Mouse (Mus musculus) layer of hippocampus, postnatal 14 days (tissue): Measurements from ENCODE around the gene Zhx3. TPM values are rescaled to one million over a fixed set of nuclear protein-coding genes. Genes with fewer than 3 reads are reported as not detected.

Source experiments
- DNase-seq, 2 experiments: peaks; one replicate each; pipeline ENCODE4 v3.0.0; 2021 to 2022; ENCODE audit warnings: low spot score in 2 of 2, mixed read lengths in 1 of 2
- total RNA-seq, 2 experiments: library from RNA; stranded (reverse); gene quantifications; 2 replicates each; pipeline ENCODE4 v1.2.3; 2021

Gene Zhx3
- total RNA-seq, 2 experiments from 2014 or later: 114 to 125 TPM

DNA sequence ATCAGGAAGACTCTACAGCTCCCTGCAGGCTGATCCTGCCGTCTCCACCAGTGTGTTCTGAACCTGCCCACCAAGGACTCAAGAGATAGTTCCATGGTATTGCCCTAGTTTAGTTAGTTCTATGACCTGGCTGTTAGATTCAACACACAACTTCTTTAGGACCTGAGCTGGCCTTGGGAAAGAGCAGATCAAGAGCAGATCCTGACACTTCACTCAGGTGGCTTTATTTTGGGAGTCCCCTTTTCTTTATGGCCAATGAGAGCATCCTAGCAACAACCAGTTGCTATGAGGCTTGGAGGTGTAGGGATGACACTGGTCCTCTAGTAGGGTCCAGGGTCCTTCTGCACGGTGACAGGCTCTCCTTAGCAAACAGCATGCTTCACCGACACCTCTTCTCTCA is 107.7 kb downstream of the Zhx3 start:
- no peak for DNase-seq

DNA sequence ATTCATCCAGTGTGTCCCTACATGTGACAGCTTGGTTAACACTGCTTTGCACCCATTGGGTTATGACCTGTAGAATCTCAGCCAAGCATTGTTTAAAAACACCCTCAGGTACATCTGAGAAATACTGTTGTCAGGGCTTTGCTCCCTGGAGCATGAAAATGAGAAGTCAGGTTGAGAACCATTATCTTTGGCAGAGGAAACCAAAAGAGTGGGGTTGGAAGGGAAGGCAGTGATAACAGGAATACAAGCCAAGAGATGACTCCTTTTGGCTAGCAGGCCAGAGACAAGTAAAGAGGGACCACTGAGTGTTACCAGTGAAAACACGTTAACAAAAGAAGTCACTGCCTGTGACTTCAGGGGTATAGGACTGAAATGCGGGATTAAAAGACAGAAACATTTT is 108.4 kb downstream of the Zhx3 start:
- DNase-seq: no peak

DNA sequence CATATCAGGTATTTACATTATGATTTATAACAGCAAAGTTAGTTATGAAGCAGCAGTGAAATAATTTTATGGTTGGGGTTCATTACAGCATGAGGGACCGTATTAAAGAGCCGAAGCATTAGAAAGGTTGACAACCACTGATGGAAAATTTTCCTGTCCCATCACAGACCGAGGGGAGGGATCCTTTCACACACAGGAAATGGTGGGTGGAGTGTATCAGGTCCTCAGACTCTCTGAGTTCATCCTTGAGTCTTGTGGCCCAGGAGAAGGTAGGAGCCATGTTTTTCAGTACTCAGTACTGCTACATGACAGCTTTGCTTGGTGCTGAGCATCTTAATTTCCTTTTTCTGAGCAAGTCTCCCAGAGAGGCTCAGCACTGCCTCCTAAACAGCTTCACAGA is 109.0 kb downstream of the Zhx3 start:
- no peak for DNase-seq

DNA sequence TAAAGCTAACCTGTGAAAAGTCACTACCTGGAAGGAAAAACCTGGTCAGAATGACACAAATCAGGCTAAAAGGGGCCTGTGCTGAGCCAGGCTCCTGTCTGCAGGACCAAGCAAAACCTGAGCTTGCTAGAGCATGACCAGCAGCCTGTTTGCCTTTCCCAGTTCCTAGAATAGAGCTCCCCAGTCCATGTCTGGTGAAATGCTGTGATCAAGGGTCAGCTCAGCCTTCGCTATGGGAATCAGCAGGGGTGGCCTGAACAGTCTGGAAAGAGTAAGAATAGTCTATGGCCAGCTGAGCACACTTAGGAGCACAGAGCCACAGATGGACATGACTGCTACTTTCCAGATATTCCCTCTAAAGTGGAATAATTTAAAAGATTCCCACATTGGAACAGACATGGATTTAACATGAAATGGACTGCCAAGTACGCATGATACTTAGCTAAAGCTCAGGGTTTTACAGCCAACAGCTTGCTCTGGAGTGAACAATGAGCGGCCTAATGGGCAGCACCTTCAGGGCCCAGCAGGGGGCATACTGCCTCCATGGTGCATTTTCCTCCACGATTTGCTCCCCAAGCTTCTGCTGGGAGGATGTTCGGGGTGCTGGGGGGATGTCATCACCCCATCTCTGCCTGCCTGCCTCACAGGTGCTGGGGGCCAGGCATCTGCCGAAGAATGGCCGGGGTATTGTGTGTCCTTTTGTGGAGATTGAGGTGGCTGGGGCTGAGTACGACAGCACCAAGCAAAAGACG is 112.2 kb downstream of the Zhx3 start:
- peak; percentile 55 to 60 for DNase-seq

DNA sequence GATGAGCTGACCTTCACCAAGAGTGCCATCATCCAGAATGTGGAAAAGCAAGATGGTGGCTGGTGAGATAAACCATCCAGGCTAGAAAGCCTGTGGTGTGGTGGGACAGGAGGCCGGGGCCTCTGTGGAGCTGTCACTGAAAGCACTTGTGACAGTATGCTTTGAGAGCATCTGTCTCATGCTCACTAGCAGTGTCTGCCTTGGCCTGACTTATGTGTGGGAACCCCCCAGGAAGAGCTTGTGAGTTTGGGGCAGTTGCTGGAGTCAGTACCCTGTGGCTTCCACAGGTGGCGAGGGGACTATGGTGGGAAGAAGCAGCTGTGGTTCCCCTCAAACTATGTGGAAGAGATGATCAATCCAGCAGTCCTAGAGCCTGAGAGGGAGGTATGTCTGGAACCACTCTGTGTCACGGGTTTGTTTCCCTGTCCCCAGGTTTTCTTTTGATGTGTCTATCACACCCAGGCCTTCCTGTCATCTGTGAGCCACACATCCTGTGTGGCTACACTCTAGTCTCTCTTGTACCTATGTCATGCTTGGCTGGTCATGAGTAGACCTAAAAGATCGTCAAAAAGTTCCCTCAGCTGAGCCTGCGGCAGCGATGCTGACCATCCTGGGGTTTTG is 116.1 kb downstream of the Zhx3 start:
- no peak for DNase-seq

DNA sequence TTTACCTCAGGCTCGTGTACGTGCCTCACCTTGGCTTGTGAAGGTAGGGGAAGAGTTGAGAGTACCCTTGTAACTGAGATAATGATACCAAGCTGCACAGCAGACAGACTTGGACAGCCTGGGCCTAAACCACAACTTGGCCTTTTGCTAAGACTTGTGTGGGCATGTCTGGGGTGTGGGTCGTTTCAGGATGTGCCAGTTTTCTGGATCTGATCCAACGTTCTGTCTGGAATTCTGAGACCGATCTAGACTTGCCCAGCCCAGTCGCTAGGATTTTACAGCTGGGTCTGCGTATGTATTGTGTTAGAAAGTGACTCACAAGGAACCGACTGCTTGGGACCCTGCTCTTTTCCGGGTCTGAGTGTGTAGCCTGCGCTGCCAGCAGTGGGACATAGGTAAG is 125.7 kb downstream of the Zhx3 start:
- no peak for DNase-seq

DNA sequence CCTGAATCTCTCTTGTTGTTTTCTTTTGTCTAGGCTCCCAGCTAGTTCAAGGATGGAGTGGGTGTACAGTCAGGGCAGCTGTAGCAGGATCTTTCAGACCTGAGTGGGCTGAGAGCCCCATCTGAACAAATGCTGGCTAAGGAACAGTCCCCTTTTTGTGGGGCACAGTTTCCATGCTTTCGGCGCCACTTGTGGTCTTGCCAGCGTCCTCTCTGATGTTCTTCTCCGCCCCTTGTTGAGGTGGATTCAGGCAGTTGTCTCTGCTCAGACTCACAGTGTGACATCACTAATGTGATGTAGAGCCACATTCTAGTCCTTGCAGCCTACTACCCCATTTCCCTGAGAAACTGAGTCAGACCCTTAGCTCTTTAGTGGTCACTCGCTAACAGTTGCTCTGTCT is 126.2 kb downstream of the Zhx3 start:
- DNase-seq: no peak

DNA sequence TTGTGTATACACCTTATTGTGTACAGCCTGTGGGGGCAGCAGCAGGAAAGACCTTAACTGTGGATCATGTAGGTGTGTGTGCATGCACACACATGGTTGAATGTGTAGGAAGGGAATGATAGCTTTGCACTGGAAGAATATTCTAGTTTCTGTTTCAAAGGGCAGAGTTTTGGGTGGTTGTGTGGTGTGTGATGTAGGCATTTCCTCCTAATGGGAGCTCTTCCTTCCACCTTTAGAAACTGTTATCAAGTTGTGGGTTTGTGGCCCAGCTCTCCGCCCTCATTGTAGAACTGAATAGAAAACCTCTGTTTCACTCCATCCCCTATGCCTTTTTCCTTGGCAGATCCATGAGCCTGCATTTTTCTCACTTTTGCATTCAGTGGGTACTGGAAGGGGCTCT is 127.3 kb downstream of the Zhx3 start:
- DNase-seq: no peak

DNA sequence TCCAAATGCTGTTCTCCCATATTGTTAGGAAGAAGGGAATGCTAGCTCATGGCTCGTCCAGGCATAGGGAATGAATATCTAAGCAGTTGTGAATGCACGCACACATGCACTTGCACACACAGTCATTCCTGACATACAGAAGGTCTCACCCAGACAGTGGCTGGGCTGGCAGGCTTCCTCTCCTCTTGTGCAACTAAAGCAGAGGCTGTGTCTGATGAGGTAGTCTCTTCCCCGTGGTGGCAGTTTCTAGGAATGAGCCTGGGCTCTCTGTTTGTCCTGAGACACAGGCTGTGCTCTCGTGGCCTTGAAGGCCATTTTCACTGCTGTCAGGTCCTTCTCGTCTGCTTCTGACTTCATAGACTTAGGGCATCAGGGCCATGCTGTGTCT is 128.0 kb downstream of the Zhx3 start:
- DNase-seq: no peak

DNA sequence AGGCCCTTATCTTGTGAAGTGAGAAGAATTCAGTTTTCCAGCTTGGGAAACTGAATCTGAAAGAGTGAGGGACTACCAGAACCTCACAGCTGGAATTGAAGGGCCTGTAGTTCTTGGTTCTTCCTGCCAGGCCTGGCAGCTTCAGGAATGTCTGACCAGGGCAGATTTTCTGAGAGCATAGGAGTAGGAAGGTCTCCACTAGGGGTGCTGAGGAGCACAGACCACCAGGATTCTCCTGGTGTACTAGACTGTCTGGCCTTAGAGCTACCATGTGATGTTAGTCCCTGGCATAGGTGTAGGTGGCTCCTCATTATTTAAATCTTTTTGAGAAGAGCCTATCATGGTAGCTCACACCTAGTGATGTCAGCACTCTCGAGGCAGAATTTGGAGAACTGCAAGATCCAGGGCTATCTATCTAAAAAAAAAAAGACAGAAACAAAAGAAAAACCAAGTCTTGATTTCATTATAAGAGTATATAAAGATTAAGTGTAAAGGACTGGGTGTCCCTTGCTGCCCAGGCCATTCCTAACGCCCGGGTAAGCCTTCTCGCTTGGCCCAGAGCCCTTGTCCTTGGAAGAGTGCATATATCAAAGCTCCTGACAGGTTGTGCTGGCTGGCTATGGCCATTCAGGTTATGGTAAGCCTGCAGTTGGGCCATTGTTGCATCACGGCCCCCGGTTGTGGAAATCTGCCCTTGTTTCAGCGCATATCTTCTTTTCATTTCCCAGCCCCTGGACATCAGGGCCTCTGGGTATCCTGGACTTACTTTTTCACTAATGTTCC is 128.6 kb downstream of the Zhx3 start:
- peak in 1 of 2 experiments; percentile 60 for DNase-seq

DNA sequence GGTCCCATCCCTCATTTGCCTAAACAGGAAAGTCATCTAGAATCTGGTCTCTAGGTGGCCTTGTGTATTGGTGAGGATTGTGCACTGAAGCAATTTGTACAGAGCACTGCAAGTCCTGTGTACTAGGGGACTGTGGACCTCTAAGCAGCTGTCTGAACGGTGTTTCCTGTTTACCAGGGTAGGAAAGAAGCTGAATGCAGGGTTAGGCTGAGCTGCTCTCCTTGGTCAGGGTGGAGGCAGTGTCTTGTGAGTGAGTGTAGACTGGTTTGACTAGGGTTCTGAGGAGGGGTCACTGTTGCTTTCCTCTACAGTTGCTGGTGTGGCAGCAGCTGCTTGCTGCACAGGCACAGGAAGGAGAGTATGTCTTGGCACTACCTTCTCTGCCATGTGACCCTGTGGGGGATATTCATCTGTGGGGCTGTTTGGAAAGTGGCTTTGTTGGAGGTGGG is 130.6 kb downstream of the Zhx3 start:
- DNase-seq: no peak

DNA sequence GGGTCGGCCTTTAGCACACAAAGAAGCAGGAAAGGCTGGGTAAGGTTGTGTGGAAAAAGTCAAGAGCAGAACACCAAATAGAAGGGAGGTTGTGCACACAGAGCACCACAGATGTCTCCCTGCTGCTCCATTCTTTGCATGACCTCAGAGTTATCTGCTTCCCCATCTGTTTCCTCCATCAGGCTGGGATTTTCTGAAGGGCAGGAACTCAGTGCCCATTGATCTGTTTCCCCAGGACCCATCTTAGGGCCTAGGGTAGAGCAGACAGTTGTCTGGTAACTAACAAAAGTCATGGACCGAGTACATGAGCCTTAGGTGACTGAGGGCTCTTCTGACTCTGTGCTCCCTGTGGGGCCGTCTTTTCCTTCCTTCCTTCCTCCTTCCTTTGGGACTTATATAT is 131.2 kb downstream of the Zhx3 start:
- no peak for DNase-seq

DNA sequence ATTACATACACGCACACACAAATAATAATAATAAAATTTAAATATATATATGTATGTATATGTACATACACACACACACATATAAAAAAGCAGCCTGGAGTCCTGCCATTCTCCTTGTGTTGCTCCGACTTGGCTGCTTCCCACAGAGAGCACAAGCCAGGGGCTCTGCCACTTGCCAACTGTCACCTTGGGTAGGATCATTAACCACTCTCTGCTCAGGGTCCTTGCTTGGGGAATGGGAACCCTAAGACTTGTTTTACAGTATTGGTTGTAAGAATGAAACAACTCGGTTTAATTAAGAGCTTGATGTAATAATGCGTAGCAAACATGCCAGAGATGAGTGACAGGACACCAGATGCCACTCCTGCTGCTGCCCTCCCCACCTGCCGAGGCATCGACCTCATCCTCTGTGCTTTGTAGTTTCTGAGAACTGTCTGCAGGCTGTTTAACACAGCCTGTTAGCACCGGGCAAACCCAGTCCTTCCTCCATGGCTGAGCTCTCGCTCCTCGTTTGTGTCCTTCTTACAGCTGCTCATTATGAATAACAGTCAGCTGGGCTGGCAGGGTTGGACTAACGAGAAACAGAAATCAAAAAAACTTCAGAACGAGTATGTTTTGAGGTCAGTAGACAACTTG is 132.2 kb downstream of the Zhx3 start:
- DNase-seq: peak in 1 of 2 experiments; percentile 32

DNA sequence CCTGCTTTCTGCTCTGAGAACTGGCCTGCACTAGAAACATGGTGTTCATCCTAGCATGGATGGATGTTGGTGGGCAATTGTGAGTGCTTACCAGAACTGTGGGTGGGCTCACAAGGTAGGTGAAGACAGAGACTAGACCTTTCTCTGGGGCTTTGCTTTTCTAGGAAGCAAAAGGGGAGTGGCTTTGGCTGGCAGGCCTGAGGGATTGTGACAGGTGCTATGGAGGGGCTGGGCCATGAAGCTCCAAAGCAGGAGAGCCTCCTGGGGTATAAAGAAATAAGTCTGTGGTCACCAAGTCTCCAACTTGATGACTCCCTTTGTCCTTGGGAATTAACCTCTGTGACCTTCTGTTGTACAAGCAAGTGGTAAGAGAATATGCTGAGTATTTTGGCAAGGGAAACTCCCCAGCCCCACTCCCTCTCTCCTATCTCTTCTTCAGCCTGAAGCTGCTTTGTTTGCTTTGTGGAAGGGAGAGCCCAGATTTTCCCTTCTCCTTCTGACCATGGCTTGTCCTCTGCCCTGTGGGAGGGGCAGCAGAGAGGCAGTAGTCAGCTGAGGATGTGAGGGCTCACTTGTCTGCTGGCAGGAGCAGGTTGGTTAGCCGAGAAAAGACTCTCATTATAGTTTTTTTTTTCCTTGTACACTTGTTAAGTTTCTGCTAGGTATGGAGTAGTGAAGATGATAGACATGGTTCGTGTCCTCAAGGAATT is 133.0 kb downstream of the Zhx3 start:
- DNase-seq: no peak

DNA sequence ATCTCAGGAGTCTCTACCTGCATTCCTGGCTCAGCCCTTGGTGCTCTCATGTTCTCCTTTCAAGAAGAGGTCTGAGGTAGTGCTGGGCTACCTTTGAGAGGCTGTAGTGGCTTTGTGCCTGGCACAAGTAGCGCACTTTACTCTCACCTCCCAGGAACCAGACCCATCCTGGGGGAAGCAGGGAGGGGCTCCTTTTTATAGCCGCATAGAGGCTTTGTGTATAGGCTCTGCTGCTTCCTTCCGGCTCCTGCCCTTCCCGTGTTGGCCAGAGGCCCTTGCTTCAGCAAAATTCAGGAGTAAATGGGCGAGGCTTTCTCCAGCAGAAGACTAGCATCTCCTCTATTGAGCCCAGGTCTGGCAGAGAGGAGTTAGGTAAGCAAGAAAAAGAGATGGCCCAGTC is 134.4 kb downstream of the Zhx3 start:
- DNase-seq: no peak

DNA sequence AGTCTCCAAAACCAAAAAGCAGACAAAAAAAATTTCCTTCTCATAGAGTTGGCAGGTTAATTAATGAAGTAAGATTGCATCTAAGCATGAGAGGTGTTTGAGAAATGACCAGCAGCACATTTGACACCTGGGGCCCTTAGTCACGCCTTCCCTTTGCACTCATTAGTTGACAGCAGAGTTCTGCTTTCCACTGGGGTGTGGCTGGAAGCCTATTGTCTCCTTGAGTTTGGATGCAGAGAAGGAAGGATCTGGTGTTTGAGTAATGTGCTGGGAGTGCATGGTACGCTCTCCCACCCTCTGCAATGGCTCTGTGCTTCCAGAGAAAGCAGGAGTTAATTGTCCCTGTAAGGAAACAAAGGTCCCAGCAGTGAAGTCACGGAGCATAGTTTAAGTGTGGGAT is 136.3 kb downstream of the Zhx3 start:
- no peak for DNase-seq

DNA sequence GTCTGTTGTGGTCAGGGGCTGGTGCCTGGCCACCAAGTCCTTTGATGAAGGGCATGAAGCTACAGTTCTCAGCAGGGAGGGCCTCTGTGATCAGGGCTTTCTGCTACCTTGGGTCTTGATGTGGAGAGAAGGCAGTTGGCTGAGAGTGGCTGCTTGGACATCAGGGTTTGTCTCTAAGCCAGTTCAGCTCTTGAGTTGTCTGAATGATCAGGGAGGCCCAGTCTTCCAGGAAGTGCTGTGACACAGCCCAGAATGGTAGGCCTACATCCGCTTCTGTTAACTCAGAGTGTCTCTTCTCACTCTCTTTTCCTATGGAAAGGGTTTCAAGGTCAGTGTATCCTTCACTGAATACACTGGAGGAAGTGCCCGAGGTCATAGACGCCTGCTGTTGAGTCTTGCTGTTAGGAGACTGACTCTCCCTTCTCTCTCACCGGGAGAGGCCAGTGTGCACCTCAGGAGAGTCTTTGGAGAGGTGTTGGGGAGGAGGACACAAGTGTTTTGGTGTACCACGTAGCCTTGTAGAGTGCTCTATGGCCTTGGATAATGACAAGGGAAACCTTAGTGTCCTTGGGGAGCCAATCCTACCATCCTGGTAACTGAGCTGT is 137.0 kb downstream of the Zhx3 start:
- no peak for DNase-seq

DNA sequence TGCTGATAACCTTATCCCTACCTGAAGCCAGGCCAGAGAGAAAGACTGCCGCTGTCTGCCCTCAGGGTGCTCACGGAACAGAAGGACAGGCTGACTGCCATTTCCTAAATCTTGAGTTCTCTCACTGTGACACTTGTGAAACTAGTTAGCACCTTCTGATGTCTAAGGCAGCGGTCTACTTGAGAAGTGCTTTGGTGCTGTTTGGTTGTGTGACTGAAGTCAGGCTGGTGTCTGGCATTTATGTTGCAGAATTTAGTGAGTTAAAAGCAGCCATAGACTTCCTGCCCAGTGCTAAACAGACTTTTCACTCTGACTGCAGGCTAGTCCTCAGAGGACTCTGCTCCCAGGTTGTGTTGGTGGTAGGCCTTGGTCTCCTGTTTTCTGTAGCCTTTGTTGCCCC is 138.5 kb downstream of the Zhx3 start:
- DNase-seq: no peak

DNA sequence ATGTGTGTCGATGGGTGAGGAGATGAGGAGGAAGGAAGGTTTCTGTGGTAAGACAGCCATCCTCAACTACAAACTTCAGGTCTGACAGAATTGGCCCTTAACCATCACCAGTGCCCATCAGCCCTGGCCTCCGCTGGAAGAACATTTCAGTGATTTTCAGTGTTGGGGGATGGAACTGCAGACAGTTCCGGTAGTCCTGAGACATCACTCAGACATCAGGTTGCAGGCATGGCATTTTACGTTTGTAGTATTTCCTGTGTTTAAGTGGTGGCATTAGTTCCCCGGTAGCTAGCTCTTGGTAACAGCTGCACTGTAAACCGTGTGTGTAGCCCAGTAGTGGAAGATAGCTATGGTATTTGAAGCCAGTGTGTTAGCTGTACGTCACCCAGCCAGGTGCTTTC is 139.7 kb downstream of the Zhx3 start:
- no peak for DNase-seq

DNA sequence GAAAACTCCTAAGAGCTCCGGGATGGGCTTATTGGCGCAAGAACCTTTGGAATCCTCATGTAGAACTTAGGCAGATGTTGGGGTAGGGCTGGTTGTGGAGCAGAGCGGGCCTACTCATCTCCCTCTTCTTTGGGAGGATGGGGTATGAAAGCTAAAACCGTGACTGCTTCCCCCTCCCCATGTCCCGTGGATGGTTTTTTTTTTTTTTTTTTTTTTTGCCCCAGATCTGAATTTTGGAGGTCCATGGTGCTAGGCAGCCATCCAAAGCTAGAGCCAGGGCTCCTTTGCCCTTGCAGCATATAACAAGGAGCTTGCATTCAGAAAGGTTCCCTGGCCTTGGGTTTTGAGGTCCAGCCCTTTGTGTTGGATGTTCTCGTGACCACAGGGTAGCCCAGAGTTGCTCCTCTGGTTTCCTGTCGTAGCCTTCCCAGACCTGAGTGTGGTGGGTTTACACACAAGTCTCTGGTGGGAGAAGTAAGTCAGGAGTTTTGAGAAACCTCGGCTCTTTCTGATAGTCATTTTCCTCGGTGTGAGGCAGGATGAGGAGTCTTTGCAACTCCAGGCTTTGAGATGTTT is 140.3 kb downstream of the Zhx3 start:
- DNase-seq: no peak
